Mouse (Mus musculus) G1E (cell line): Measurements from ENCODE around the gene Pkd1l1. TPM values are rescaled to one million over a fixed set of nuclear protein-coding genes. Genes with fewer than 3 reads are reported as not detected.

ENCODE experiments used
- ATAC-seq: 2 replicates; pipeline ENCODE4 v1.8.0; 2016; ENCODE audit warnings: mild to moderate bottlenecking; ENCODE audit not compliant: insufficient number of reproducible peaks, poor library complexity, low FRiP score, severe bottlenecking; ENCODE audit errors: extremely low read depth
- DNase-seq: peaks from one replicate; pipeline ENCODE4 v3.0.0; 2012; ENCODE audit warnings: low spot score
- H3K27me3 ChIP-seq: 2 replicates; pipeline ENCODE4 v1.6.1; 2012; ENCODE audit warnings: mild to moderate bottlenecking, low read length, inconsistent platforms; ENCODE audit not compliant: insufficient read depth
- H3K36me3 ChIP-seq: replicated peaks from 2 replicates; pipeline ENCODE3; 2012; ENCODE audit warnings: mild to moderate bottlenecking, inconsistent platforms
- H3K4me1 ChIP-seq: 2 replicates; pipeline ENCODE4 v1.6.1; 2012; ENCODE audit warnings: low read depth, low read length, inconsistent platforms, mixed read lengths; ENCODE audit not compliant: insufficient read depth
- H3K4me3 ChIP-seq: 2 replicates; pipeline ENCODE4 v1.5.1; 2012; ENCODE audit warnings: low read depth, mild to moderate bottlenecking, inconsistent platforms, low read length, moderate library complexity, mixed read lengths
- H3K9me3 ChIP-seq: replicated peaks from 2 replicates; pipeline ENCODE4 v1.6.1; 2012; ENCODE audit warnings: inconsistent platforms
- CTCF ChIP-seq: IDR thresholded peaks from 2 replicates; pipeline ENCODE4 v1.5.1; 2012; ENCODE audit warnings: low read depth, low read length, inconsistent platforms, mixed read lengths
- GATA1 ChIP-seq: IDR thresholded peaks from 2 replicates; pipeline ENCODE4 v1.6.1; 2012; ENCODE audit warnings: borderline replicate concordance, low read length, inconsistent platforms, mixed read lengths
- GATA2 ChIP-seq: IDR thresholded peaks from 2 replicates; pipeline ENCODE4 v1.6.1; 2012; ENCODE audit warnings: low read depth, low read length, inconsistent platforms, borderline replicate concordance
- POLR2AphosphoS5 ChIP-seq: IDR thresholded peaks from 2 replicates; pipeline ENCODE4 v1.6.1; 2012; ENCODE audit warnings: low read depth, low read length, inconsistent platforms; ENCODE audit not compliant: insufficient replicate concordance
- TAL1 ChIP-seq: conservative IDR thresholded peaks from 2 replicates; pipeline ENCODE4 v1.6.1; 2012; ENCODE audit warnings: low read depth, low read length, inconsistent platforms, mixed read lengths
- polyA plus RNA-seq: library from polyadenylated mRNA; stranded (reverse); fragments of >175 nt; gene quantifications from 2 replicates; pipeline ENCODE4 v1.2.3, GENCODE M21; 2012
- total RNA-seq, 2 experiments: library from RNA; stranded (forward) in 1 of 2; stranded (reverse) in 1 of 2; fragments of 200-1000 nt in 1 of 2; fragments of >200 nt in 1 of 2; fragmentation: Nextera tagmentation in 1 of 2; gene quantifications; 2 replicates each; pipeline ENCODE4 v1.2.3; 2014 to 2017

Pkd1l1 gene
- total and polyA plus RNA-seq, 3 experiments, result 0.16 TPM; not detected in 2

DNA sequence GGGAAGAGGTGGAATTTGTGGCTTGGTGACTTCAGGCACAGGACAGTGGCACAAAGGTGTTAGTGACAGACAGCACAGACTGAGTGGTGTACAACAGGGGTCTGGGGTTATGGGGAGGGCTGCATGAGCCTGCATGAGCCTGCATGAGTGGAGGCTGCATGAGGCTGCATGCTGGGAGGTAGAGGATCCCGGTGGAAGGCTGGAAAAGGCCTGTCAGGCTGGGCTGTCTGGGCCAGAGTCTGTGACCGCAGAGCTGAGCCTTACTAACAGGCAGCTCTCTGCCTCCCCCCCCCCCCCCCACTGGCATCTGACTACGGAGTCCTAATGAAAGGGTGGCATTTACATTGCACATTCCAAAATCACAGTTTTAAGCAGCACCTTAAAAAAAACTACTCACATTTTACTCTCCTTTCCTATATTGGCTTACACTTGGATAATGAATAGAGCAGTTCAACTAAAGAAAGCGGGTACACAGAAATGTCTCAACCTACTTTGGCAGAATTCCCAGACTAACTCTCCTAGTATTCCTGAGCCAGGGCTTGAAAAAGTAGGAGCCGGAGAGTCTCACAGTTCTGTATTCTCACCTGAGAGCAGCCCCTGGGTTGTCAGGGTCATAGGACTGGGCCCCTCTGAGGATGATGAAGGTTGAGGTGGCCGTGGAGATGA, 23.2 kb downstream of the Pkd1l1 start:
- DNase-seq (no peak), ATAC-seq (no peak)
- TF ChIP-seq CTCF, result no peak
- no peak for TF ChIP-seq TAL1
- no peak for TF ChIP-seq POLR2AphosphoS5
- no peak for TF ChIP-seq GATA1
- no peak for TF ChIP-seq GATA2
- Histone ChIP-seq H3K36me3 (no peaks in the 10 kb centered on the region), H3K4me1 (no peaks in the 10 kb centered on the region), H3K9me3 (no peaks in the 10 kb centered on the region), H3K4me3 (no peak overlapping the region), H3K27me3 (peaks cover 18% of the 10 kb centered on the region)

- TF ChIP-seq GATA2 (no peak), GATA1 (no peak), CTCF (no peak), POLR2AphosphoS5 (no peak), TAL1 (no peak)
- Histone ChIP-seq H3K36me3 (no peaks in the 10 kb centered on the region), H3K27me3 (peaks cover 18% of the 10 kb centered on the region), H3K9me3 (no peaks in the 10 kb centered on the region), H3K4me3 (no peak overlapping the region), H3K4me1 (peaks cover 4% of the 10 kb centered on the region; the same call in 1 of the 2 replicates)
- DNase-seq, result no peak
- ATAC-seq, result no peak
These were observed 24.2 kb downstream of the Pkd1l1 start for GRCm38 (mm10) chr11:8948871-8949270.

- no peak for DNase-seq
- no peaks in the 10 kb centered on the region for H3K36me3 ChIP-seq
- no peak for ATAC-seq
These were observed 29.0 kb downstream of the Pkd1l1 start for GRCm38 (mm10) chr11:8944114-8944513.

DNA sequence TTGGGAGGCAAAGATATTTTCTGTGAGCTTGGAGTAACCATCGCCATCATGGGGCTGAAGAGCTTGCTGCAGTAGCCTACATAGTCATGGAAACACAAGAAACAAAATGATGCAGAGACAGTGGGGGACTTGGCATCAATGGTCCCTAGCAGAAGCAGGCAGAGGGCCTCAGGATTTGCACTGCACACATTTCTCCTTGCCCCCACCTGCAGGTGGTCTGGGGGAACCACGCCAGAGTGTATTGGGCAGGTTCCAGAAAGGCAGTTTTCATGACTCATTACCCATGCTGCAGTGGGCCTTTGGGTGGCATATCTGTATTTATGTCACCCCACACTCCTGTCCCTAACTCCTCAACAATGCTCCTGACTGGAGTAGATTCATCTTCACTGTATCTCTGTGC, 30.6 kb downstream of the Pkd1l1 start:
- H3K9me3 ChIP-seq, result no peaks in the 10 kb centered on the region
- peaks cover 20% of the 10 kb centered on the region for H3K27me3 ChIP-seq
- H3K36me3 ChIP-seq, result no peaks in the 10 kb centered on the region
- H3K4me3 ChIP-seq, result no peak overlapping the region
- H3K4me1 ChIP-seq, result peaks cover 4% of the 10 kb centered on the region; the same call in 1 of the 2 replicates
- ATAC-seq, result no peak
- DNase-seq, result no peak
- TF ChIP-seq POLR2AphosphoS5, result no peak
- no peak for TF ChIP-seq GATA1
- TF ChIP-seq GATA2, result no peak
- TF ChIP-seq CTCF, result no peak
- no peak for TF ChIP-seq TAL1

More at GRCm38 (mm10) chr11:8944114-8944513, 29.0 kb downstream of the Pkd1l1 start:
- Histone ChIP-seq H3K4me1 (peaks cover 4% of the 10 kb centered on the region; the same call in 1 of the 2 replicates), H3K27me3 (peaks cover 19% of the 10 kb centered on the region), H3K9me3 (no peaks in the 10 kb centered on the region), H3K4me3 (no peak overlapping the region)
- TF ChIP-seq POLR2AphosphoS5, result no peak
- no peak for TF ChIP-seq TAL1
- TF ChIP-seq GATA2, result no peak
- TF ChIP-seq GATA1, result no peak
- no peak for TF ChIP-seq CTCF

GRCm38 (mm10) chr11:8936431-8937110, 36.5 kb downstream of the Pkd1l1 start:
- TF ChIP-seq GATA1, result no peak
- no peak for TF ChIP-seq CTCF
- TF ChIP-seq GATA2, result no peak
- H3K36me3 ChIP-seq, result no peaks in the 10 kb centered on the region
- DNase-seq (no peak), ATAC-seq (no peak)
- no peaks in the 10 kb centered on the region for H3K4me1 ChIP-seq
- peaks cover 9% of the 10 kb centered on the region; the same call in 1 of the 2 replicates for H3K27me3 ChIP-seq
- H3K4me3 ChIP-seq, result no peak overlapping the region
- H3K9me3 ChIP-seq, result no peaks in the 10 kb centered on the region

DNA sequence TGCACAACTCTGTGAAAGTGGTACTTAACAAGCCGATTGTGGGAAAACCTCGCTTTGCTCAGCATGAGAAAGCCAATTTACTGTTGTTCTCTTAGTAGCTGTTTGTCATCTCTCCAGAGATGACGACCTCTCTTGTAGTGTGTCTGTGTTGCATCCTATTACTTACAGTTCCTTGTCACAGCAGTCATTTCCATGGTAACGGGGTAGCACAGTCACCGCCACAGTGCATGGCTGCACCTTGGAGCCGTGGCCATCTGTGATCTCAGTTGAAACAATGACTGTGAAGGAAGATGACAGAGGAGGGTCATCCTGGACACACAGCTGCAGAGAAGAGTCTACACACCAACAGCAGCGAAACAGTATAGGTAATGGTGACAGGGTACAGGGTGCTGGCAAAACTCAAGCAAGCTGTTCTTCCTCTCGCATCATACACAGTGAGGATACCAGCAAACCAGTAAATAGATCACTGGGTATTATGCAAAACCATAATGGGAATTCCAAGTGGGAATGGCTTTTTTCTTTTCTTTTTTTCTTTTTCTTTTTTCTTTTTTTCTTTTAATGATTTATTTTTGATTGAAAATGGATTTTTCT, 56.9 kb downstream of the Pkd1l1 start:
- Histone ChIP-seq H3K4me1 (no peaks in the 10 kb centered on the region), H3K27me3 (0 out of 2 replicates have a peak, but pooled peaks cover 2% of the 10 kb centered on the region), H3K9me3 (no peaks in the 10 kb centered on the region), H3K36me3 (no peaks in the 10 kb centered on the region), H3K4me3 (no peak overlapping the region)
- ATAC-seq, result no peak
- DNase-seq, result no peak
- TF ChIP-seq POLR2AphosphoS5 (no peak), GATA2 (no peak), GATA1 (no peak), CTCF (no peak), TAL1 (no peak)
